Comparison of ENCODE assay signal across 8 mouse cellular contexts in the genomic region with DNA sequence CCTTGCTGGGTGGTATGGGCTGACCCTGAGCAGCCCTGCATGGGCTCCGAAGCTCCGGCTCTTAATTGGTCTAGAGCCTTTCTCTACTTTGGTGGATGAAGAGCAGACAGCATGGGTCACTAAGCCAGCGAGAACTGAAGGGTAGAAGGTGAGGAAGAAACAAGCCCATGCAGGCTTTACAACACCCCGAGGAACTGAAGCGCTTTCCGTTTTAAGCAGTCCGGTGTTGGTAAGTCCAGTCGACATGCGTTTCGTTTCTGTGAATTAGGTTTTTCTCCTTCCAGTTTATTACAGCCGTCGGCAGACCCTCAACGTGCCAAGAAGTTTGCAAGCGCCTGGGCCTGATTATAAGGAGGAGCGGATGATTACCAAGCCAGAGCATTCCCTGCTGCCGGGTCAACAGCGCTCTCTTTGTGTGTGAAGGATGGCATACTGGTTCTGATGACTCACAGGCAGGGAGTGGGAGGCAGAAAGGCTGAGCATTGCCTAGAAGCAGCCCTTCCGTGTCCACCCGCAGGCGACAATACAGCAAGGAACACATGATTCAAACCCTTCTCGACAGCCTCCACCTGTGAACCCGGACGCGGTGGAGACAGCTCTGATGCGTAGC. TPM values are rescaled to one million over a fixed set of nuclear protein-coding genes. Genes with fewer than 3 reads are reported as not detected.
DNase-seq lines count a peak whose midpoint lies in the region; TF ChIP-seq lines count a peak whose summit lies in the region.

No protein-coding gene starts in this region.

- peak; percentile 16 to 36 for DNase-seq in kidney, postnatal 4 days
- DNase-seq in kidney, postnatal 14 days: no peak
- peak; percentile 55 for DNase-seq in forelimb bud, embryonic 11.5 days (ENCODE audit: low read depth, low spot score)
- DNase-seq in layer of hippocampus, postnatal 36 days: peak; percentile 59 to 62
- no peak for DNase-seq in cerebellum, adult 11-12 months
- no peak for DNase-seq in thymus, adult 18-20 months
- no peak for DNase-seq in spleen, postnatal 10 days (ENCODE audit: low spot score in 2 of 2)

- H3ac ChIP-seq in myocyte (ENCODE audit: control insufficient read depth, insufficient read length): no peak overlapping the region

- no peaks in the 10 kb centered on the region for H3K79me2 ChIP-seq in myocyte (ENCODE audit: control insufficient read depth, insufficient read depth)

- H3K4me2 ChIP-seq in myocyte (ENCODE audit: low read depth): peak overlapping the region; percentile 16

- TF ChIP-seq POLR2A in myocyte (IDR thresholded peaks at IDR 0.05; ENCODE audit: insufficient read length, low read depth): no peak

- no peaks in the 10 kb centered on the region for H3K27me3 ChIP-seq in myocyte (ENCODE audit: control insufficient read depth, insufficient read depth, insufficient read length)

- no peaks in the 10 kb centered on the region for H3K36me3 ChIP-seq in myocyte (ENCODE audit: control insufficient read depth, insufficient read depth)

- H3K4me3 ChIP-seq in myocyte: no peak overlapping the region

TF ChIP-seq in myocyte, 11 proteins besides CTCF, POLR2A, EP300 and RAD21:
- TF ChIP-seq MYOG (IDR thresholded peaks at IDR 0.05; ENCODE audit: control insufficient read depth in 1 of 3, insufficient read depth in 1 of 3, insufficient read length in 2 of 3, low read depth in 2 of 3) (no peak), TCF12 (IDR thresholded peaks at IDR 0.05; ENCODE audit: insufficient read depth, poor library complexity, severe bottlenecking) (no peak), POLR2AphosphoS2 (IDR thresholded peaks at IDR 0.05; ENCODE audit: insufficient read length, low read depth) (no peak), USF1 (IDR thresholded peaks at IDR 0.05; ENCODE audit: low read depth) (no peak), MAX (IDR thresholded peaks at IDR 0.05; ENCODE audit: low read depth) (no peak), SRF (IDR thresholded peaks at IDR 0.05; ENCODE audit: control insufficient read depth, insufficient read length, low read depth) (no peak), TCF3 (IDR thresholded peaks at IDR 0.05; ENCODE audit: insufficient read length, low read depth) (no peak), E2F4 (IDR thresholded peaks at IDR 0.05; ENCODE audit: insufficient read depth) (no peak), MYOD1 (IDR thresholded peaks at IDR 0.05; ENCODE audit: control insufficient read depth in 1 of 3, insufficient read length in 2 of 3, low read depth in 2 of 3) (no peak), CEBPB (IDR thresholded peaks at IDR 0.05; ENCODE audit: insufficient read depth, poor library complexity, severe bottlenecking) (no peak), REST (IDR thresholded peaks at IDR 0.05; ENCODE audit: insufficient read depth, insufficient read length) (no peak)

RNA-seq across cellular contexts. Expression of a gene that starts 40.3 kb away (rescaled TPM):
- 10 to 100 TPM; 35.5 to 39.5 TPM for total RNA-seq in layer of hippocampus, postnatal 36 days (2021)
- 18.4 TPM for polyA plus RNA-seq in myocyte (2012; fragmentation: generic; extraction: Trizol)

RNA-seq across cellular contexts. Expression of a gene that starts 40.4 kb away (rescaled TPM):
- 100 to 1,000 TPM; 136 to 137 TPM for total RNA-seq in layer of hippocampus, postnatal 36 days (2021)
- polyA plus RNA-seq in myocyte (2012; fragmentation: generic; extraction: Trizol): 88.6 TPM

Comparison
In these comparisons a context has a peak if more than half of its experiments do, and no peak if none do; other contexts are left out.
1. DNase-seq: peak in kidney, postnatal 4 days (2 of 2), forelimb bud, embryonic 11.5 days (single experiment) and layer of hippocampus, postnatal 36 days (2 of 2); none in kidney, postnatal 14 days (single experiment), cerebellum, adult 11-12 months (single experiment), thymus, adult 18-20 months (0 of 2) and spleen, postnatal 10 days (0 of 2).